Mouse (Mus musculus) central nervous system, embryonic 11.5 days (tissue): Measurements from ENCODE around the gene Spn. TPM values are rescaled to one million over a fixed set of nuclear protein-coding genes. Genes with fewer than 3 reads are reported as not detected.

Source experiments
- polyA plus RNA-seq: library from polyadenylated mRNA; depleted of rRNA; stranded (reverse); fragments of >200 nt; gene quantifications from 2 replicates; pipeline ENCODE4 v1.2.3, GENCODE M21; 2012; rRNA removed

Spn gene
- 0.93 and 1.4 TPM in 2 replicates for polyA plus RNA-seq

GRCm38 (mm10) chr7:127137262-127138017, at the start of gene Spn:
Gene Spn (minus strand): TSS chr7:127137823.

GRCm38 (mm10) chr7:127121911-127122270, 15.7 kb downstream of the Spn start, which contains the start of gene Qprt:
Gene Qprt (minus strand): TSS chr7:127122226.

GRCm38 (mm10) chr7:127091114-127091896, 46.3 kb downstream of the Spn start, which contains the start of gene AI467606:
Gene AI467606 (plus strand): TSS chr7:127091359.

GRCm38 (mm10) chr7:127087278-127088010, 50.2 kb downstream of the Spn start, which contains the start of gene Zg16:
Gene Zg16 (minus strand): TSS chr7:127087328.

Other genes with a start within 250 kb of the Spn start
- 23.2 and 23.4 TPM in 2 replicates for gene Tmem219, start 214.9 kb downstream of the Spn start, polyA plus RNA-seq
- gene Kctd13, start 208.9 kb downstream of the Spn start, polyA plus RNA-seq, result 26.0 and 28.2 TPM in 2 replicates
- 2.8 and 7.1 TPM in 2 replicates for gene Asphd1, start 188.2 kb downstream of the Spn start, polyA plus RNA-seq
- gene Sez6l2, start 187.3 kb downstream of the Spn start, polyA plus RNA-seq, result 14.5 and 15.0 TPM in 2 replicates
- gene Cdipt, start 161.9 kb downstream of the Spn start, polyA plus RNA-seq, result 72.5 and 93.7 TPM in 2 replicates
- 0.78 and 0.83 TPM in 2 replicates for gene Cdiptos, start 161.7 kb downstream of the Spn start, polyA plus RNA-seq
- 4.1 and 6.1 TPM in 2 replicates for gene Mvp, start 123.2 kb downstream of the Spn start, polyA plus RNA-seq
- 0.20 and 0.56 TPM in 2 replicates for gene Pagr1b, start 121.3 kb downstream of the Spn start, polyA plus RNA-seq
- gene Pagr1a, start 120.5 kb downstream of the Spn start, polyA plus RNA-seq, result 5.7 and 15.9 TPM in 2 replicates
- 97.7 and 244 TPM in 2 replicates for gene Gm42742, start 116.7 kb downstream of the Spn start, polyA plus RNA-seq
- gene Prrt2, start 116.6 kb downstream of the Spn start, polyA plus RNA-seq, result 4.3 and 19.0 TPM in 2 replicates
- gene Maz, start 110.8 kb downstream of the Spn start, polyA plus RNA-seq, result 298 and 328 TPM in 2 replicates
- 99.9 and 158 TPM in 2 replicates for gene Kif22, start 95.4 kb downstream of the Spn start, polyA plus RNA-seq
- 0.22 TPM in 1 of 2 replicates, not detected in the other for gene Zg16, start 50.5 kb downstream of the Spn start, polyA plus RNA-seq
- gene AI467606, start 46.5 kb downstream of the Spn start, polyA plus RNA-seq, result 1.0 and 1.3 TPM in 2 replicates
- gene Qprt, start 15.6 kb downstream of the Spn start, polyA plus RNA-seq, result 4.3 and 7.2 TPM in 2 replicates
- gene Cd2bp2, start 58.2 kb upstream of the Spn start, polyA plus RNA-seq, result 152 and 184 TPM in 2 replicates
- gene Tbc1d10b, start 70.6 kb upstream of the Spn start, polyA plus RNA-seq, result 50.6 and 52.5 TPM in 2 replicates
- 12.1 and 97.1 TPM in 2 replicates for gene Mylpf, start 71.1 kb upstream of the Spn start, polyA plus RNA-seq
- gene Zfp553, start 95.2 kb upstream of the Spn start, polyA plus RNA-seq, result 33.8 and 38.9 TPM in 2 replicates
- 35.5 and 61.6 TPM in 2 replicates for gene Sept1, start 95.3 kb upstream of the Spn start, polyA plus RNA-seq
- 66.0 and 76.1 TPM in 2 replicates for gene Zfp771, start 106.5 kb upstream of the Spn start, polyA plus RNA-seq
- 125 and 147 TPM in 2 replicates for gene Dctpp1, start 122.9 kb upstream of the Spn start, polyA plus RNA-seq
- gene Sephs2, start 136.2 kb upstream of the Spn start, polyA plus RNA-seq, result 31.3 and 38.0 TPM in 2 replicates
- 1.0 and 1.4 TPM in 2 replicates for gene Itgal, start 158.4 kb upstream of the Spn start, polyA plus RNA-seq
- gene Zfp768, start 207.8 kb upstream of the Spn start, polyA plus RNA-seq, result 33.5 and 37.3 TPM in 2 replicates
- 7.2 and 7.9 TPM in 2 replicates for gene Zfp747, start 238.2 kb upstream of the Spn start, polyA plus RNA-seq
- 2.7 and 3.5 TPM in 2 replicates for gene 9130019O22Rik, start 249.3 kb upstream of the Spn start, polyA plus RNA-seq